Mouse (Mus musculus) heart, embryonic 15.5 days (tissue): ENCODE measurements at regions not wholly inside any gene's neighbourhood (a gene's known extent, or its start where the extent isn't known, plus 50 kb on each side); places are given as distances from the start of the nearest gene placed in this dataset.
A peak's percentile ranks its signal among the peaks of the same experiment; 100 is the strongest.

Experiments used
- ATAC-seq: fragments of 200-750 bp; cut with Nextera tagmentation; replicated peaks from 2 replicates; pipeline ENCODE4 v1.8.0; 2017; ENCODE audit warnings: low read depth, moderate TSS enrichment; ENCODE audit not compliant: insufficient number of reproducible peaks, insufficient read depth, low FRiP score
- H3K27ac ChIP-seq: fragments of 300-500 bp; sonication (generic); 2 replicates; pipeline ENCODE4 v1.5.1; 2015; ENCODE audit warnings: mild to moderate bottlenecking, inconsistent platforms
- H3K27me3 ChIP-seq: fragments of 300-500 bp; sonication (generic); 2 replicates; pipeline ENCODE4 v1.6.1; 2015; ENCODE audit warnings: inconsistent platforms
- H3K36me3 ChIP-seq: fragments of 300-500 bp; sonication (generic); 2 replicates; pipeline ENCODE4 v1.6.1; 2015; ENCODE audit warnings: mild to moderate bottlenecking, inconsistent platforms
- H3K4me1 ChIP-seq: fragments of 300-500 bp; sonication (generic); replicated peaks from 2 replicates; pipeline ENCODE4 v1.6.1; 2015; ENCODE audit warnings: inconsistent platforms
- H3K4me2 ChIP-seq: fragments of 300-500 bp; sonication (generic); 2 replicates; pipeline ENCODE4 v1.6.1; 2015; ENCODE audit warnings: inconsistent platforms, mild to moderate bottlenecking, moderate library complexity
- H3K4me3 ChIP-seq: fragments of 300-500 bp; sonication (generic); 2 replicates; pipeline ENCODE4 v1.5.1; 2015; ENCODE audit warnings: mild to moderate bottlenecking, inconsistent platforms
- H3K9ac ChIP-seq: fragments of 300-500 bp; sonication (generic); 2 replicates; pipeline ENCODE4 v1.6.1; 2015; ENCODE audit warnings: mild to moderate bottlenecking, inconsistent platforms
- H3K9me3 ChIP-seq: fragments of 300-500 bp; sonication (generic); replicated peaks from 2 replicates; pipeline ENCODE4 v1.6.1; 2016; ENCODE audit warnings: inconsistent platforms
- WGBS: fragments of 180-500 bp; shearing (Covaris S2); methylation state at CpG from one replicate; pipeline ENCODE4 v1.1.7; 2015; ENCODE audit warnings: mixed read lengths; 5-methylcytosine and 5-hydroxymethylcytosine counted together

GRCm38 (mm10) chr10:125164671-125165070 lies 224.6 kb downstream of the Slc16a7 start:
- no peaks in the 10 kb centered on the region for H3K4me1 ChIP-seq
- no peak overlapping the region for H3K9ac ChIP-seq
- no peak for ATAC-seq

GRCm38 (mm10) chr10:125161077-125161476 lies 228.2 kb downstream of the Slc16a7 start:
- WGBS = 19% methylated on average over 5 of the region's 5 CpGs
- ATAC-seq = no peak; the same call in 1 of the 2 replicates

More at GRCm38 (mm10) chr10:125164671-125165070, 224.6 kb downstream of the Slc16a7 start:
- Histone ChIP-seq H3K4me2 (no peak overlapping the region), H3K36me3 (no peaks in the 10 kb centered on the region), H3K27ac (no peak overlapping the region), H3K27me3 (no peaks in the 10 kb centered on the region), H3K4me3 (no peak overlapping the region), H3K9me3 (no peaks in the 10 kb centered on the region)
- WGBS = 64% methylated on average over 3 of the region's 3 CpGs

GRCm38 (mm10) chr10:125148753-125149152 lies 240.5 kb downstream of the Slc16a7 start:
- ATAC-seq = no peak
- Histone ChIP-seq H3K27ac (no peak overlapping the region), H3K9ac (no peak overlapping the region), H3K9me3 (no peaks in the 10 kb centered on the region), H3K4me1 (no peaks in the 10 kb centered on the region), H3K27me3 (no peaks in the 10 kb centered on the region), H3K36me3 (no peaks in the 10 kb centered on the region), H3K4me2 (no peak overlapping the region), H3K4me3 (no peak overlapping the region)
- 69% methylated on average over 2 of the region's 2 CpGs for WGBS

More at GRCm38 (mm10) chr10:125161077-125161476, 228.2 kb downstream of the Slc16a7 start:
- Histone ChIP-seq H3K4me3 (no peak overlapping the region), H3K27ac (no peak overlapping the region), H3K4me1 (no peaks in the 10 kb centered on the region), H3K36me3 (no peaks in the 10 kb centered on the region), H3K9ac (no peak overlapping the region), H3K9me3 (no peaks in the 10 kb centered on the region), H3K4me2 (0 out of 2 replicates have a peak overlapping the region, but pooled peaks have one; percentile 16), H3K27me3 (no peaks in the 10 kb centered on the region)

- Histone ChIP-seq H3K9me3 (no peaks in the 10 kb centered on the region), H3K4me1 (no peaks in the 10 kb centered on the region), H3K27ac (no peak overlapping the region), H3K36me3 (no peaks in the 10 kb centered on the region), H3K27me3 (no peaks in the 10 kb centered on the region), H3K4me2 (no peak overlapping the region), H3K4me3 (no peak overlapping the region), H3K9ac (no peak overlapping the region)
- no peak for ATAC-seq
Measured at GRCm38 (mm10) chr10:125147239-125147782, 242.0 kb downstream of the Slc16a7 start.

- ATAC-seq = no peak
- Histone ChIP-seq H3K27me3 (no peaks in the 10 kb centered on the region), H3K9ac (no peak overlapping the region), H3K27ac (no peak overlapping the region), H3K4me1 (no peaks in the 10 kb centered on the region), H3K36me3 (no peaks in the 10 kb centered on the region), H3K9me3 (no peaks in the 10 kb centered on the region), H3K4me3 (no peak overlapping the region), H3K4me2 (no peak overlapping the region)
- WGBS = 81% methylated on average over 3 of the region's 3 CpGs
Measured at GRCm38 (mm10) chr10:125146365-125146764, 242.9 kb downstream of the Slc16a7 start.

- no peaks in the 10 kb centered on the region for H3K9me3 ChIP-seq
- H3K4me1 ChIP-seq = no peaks in the 10 kb centered on the region
- H3K4me2 ChIP-seq = no peak overlapping the region
- H3K4me3 ChIP-seq = no peak overlapping the region
- no peaks in the 10 kb centered on the region for H3K27me3 ChIP-seq
- H3K36me3 ChIP-seq = no peaks in the 10 kb centered on the region
- 69% methylated on average over 4 of the region's 4 CpGs for WGBS
- H3K9ac ChIP-seq = no peak overlapping the region
- no peak overlapping the region for H3K27ac ChIP-seq
- no peak for ATAC-seq
Measured at GRCm38 (mm10) chr10:125145809-125146208, 243.5 kb downstream of the Slc16a7 start.

- Histone ChIP-seq H3K36me3 (no peaks in the 10 kb centered on the region), H3K4me2 (no peak overlapping the region), H3K9me3 (no peaks in the 10 kb centered on the region), H3K27me3 (no peaks in the 10 kb centered on the region), H3K4me1 (no peaks in the 10 kb centered on the region), H3K27ac (no peak overlapping the region), H3K4me3 (no peak overlapping the region), H3K9ac (no peak overlapping the region)
- no peak for ATAC-seq
- WGBS = 85% methylated on average over 5 of the region's 5 CpGs
Measured at GRCm38 (mm10) chr10:125121762-125122161, 267.5 kb downstream of the Slc16a7 start.

- Histone ChIP-seq H3K36me3 (no peaks in the 10 kb centered on the region), H3K4me1 (no peaks in the 10 kb centered on the region), H3K27ac (no peak overlapping the region)
Measured at GRCm38 (mm10) chr10:125114318-125114717, 274.9 kb downstream of the Slc16a7 start.

GRCm38 (mm10) chr10:125108986-125109385 lies 280.3 kb downstream of the Slc16a7 start:
- Histone ChIP-seq H3K4me2 (no peak overlapping the region), H3K27me3 (no peaks in the 10 kb centered on the region), H3K9me3 (no peaks in the 10 kb centered on the region), H3K27ac (no peak overlapping the region), H3K9ac (no peak overlapping the region), H3K36me3 (no peaks in the 10 kb centered on the region), H3K4me1 (no peaks in the 10 kb centered on the region), H3K4me3 (no peak overlapping the region)
- 48% methylated on average over 1 of the region's 1 CpGs for WGBS
- no peak for ATAC-seq

More at GRCm38 (mm10) chr10:125114318-125114717, 274.9 kb downstream of the Slc16a7 start:
- Histone ChIP-seq H3K9me3 (no peaks in the 10 kb centered on the region), H3K27me3 (no peaks in the 10 kb centered on the region), H3K4me2 (no peak overlapping the region), H3K4me3 (no peak overlapping the region), H3K9ac (no peak overlapping the region)
- WGBS = 21% methylated on average over 1 of the region's 1 CpGs
- ATAC-seq = no peak

- H3K36me3 ChIP-seq = no peaks in the 10 kb centered on the region
- no peak for ATAC-seq
- no peaks in the 10 kb centered on the region for H3K9me3 ChIP-seq
- H3K27me3 ChIP-seq = no peaks in the 10 kb centered on the region
- H3K27ac ChIP-seq = no peak overlapping the region
- no peak overlapping the region for H3K9ac ChIP-seq
- H3K4me1 ChIP-seq = no peaks in the 10 kb centered on the region
- H3K4me3 ChIP-seq = no peak overlapping the region
- H3K4me2 ChIP-seq = no peak overlapping the region
- 86% methylated on average over 2 of the region's 2 CpGs for WGBS
Measured at GRCm38 (mm10) chr10:125084975-125085374, 304.3 kb downstream of the Slc16a7 start.

GRCm38 (mm10) chr10:125072401-125072800 lies 316.9 kb downstream of the Slc16a7 start:
- H3K4me2 ChIP-seq = no peak overlapping the region
- no peaks in the 10 kb centered on the region for H3K9me3 ChIP-seq
- H3K4me1 ChIP-seq = no peaks in the 10 kb centered on the region
- no peak overlapping the region for H3K27ac ChIP-seq
- H3K36me3 ChIP-seq = no peaks in the 10 kb centered on the region
- WGBS = 75% methylated on average over 5 of the region's 5 CpGs
- ATAC-seq = no peak
- H3K4me3 ChIP-seq = no peak overlapping the region
- no peaks in the 10 kb centered on the region for H3K27me3 ChIP-seq
- H3K9ac ChIP-seq = no peak overlapping the region

- no peak overlapping the region for H3K27ac ChIP-seq
- no peak for ATAC-seq
- no peaks in the 10 kb centered on the region for H3K9me3 ChIP-seq
- 75% methylated on average over 4 of the region's 4 CpGs for WGBS
- H3K27me3 ChIP-seq = no peaks in the 10 kb centered on the region
- no peak overlapping the region for H3K4me3 ChIP-seq
- H3K9ac ChIP-seq = no peak overlapping the region
- H3K4me1 ChIP-seq = no peaks in the 10 kb centered on the region
- no peaks in the 10 kb centered on the region for H3K36me3 ChIP-seq
- H3K4me2 ChIP-seq = no peak overlapping the region
Measured at GRCm38 (mm10) chr10:125070246-125070645, 319.0 kb downstream of the Slc16a7 start.
